ENCODE assay signal across 11 mouse cellular contexts in the genomic region with DNA sequence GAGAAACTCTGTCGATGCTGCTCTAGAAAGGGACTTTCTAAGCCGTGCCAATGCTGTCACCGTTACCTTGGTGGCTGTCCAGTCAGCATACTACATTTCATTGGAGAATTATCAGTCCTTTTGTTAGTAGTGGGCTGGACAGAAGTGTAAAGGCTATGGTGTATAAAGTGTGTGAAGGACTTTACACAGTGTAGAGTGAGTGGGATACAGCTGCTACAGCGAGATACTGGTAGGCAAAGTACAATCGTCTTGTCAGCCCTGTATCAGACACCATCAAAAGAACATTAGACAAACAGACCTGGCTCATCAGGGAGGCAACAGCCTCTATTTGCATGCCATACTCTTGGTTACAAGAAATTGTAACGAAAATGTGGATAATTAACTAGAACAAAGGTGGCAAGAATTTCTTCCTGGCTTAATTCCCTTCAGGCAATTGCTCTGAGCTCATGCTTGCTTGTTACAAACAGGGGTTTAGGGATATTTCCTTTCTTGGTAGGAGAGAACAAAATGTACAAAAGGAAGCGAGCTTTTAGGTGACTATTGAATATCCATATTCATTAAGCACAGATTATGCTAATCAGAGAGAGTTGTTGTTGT. TPM values are rescaled to one million over a fixed set of nuclear protein-coding genes. Genes with fewer than 3 reads are reported as not detected.
A peak's percentile ranks its signal among the peaks of the same experiment; 100 is the strongest.
DNase-seq lines count a peak whose midpoint lies in the region; ATAC-seq and TF ChIP-seq lines count a peak whose summit lies in the region.
"Had no signal": no experiment of that assay in that cellular context is flagged by ENCODE, and none has a peak within 500 bp of the region (broad histone marks: within the 10 kb centered on the region; RNA-seq: fewer than 3 reads in every experiment).

No protein-coding gene starts in this region.

- TF ChIP-seq POLR2A in kidney, adult 2 months (IDR thresholded peaks at IDR 0.05; ENCODE audit: low read depth, low read length), result no peak

- peaks cover 3% of the 10 kb centered on the region; the same call in 1 of the 2 replicates for H3K4me1 ChIP-seq in kidney, adult 2 months (ENCODE audit: control insufficient read depth, insufficient read depth, low read length)
- H3K4me1 ChIP-seq in neural tube, embryonic 14.5 days (ENCODE audit: control insufficient read depth, insufficient read depth, low read length), result no peaks in the 10 kb centered on the region
- H3K4me1 ChIP-seq in neural tube, embryonic 15.5 days, result peaks cover 15% of the 10 kb centered on the region
- H3K4me1 ChIP-seq in liver, embryonic 11.5 days (replicated peaks; ENCODE audit: control insufficient read depth, insufficient read depth, low read length), result no peaks in the 10 kb centered on the region

- H3K4me3 ChIP-seq in kidney, adult 2 months (ENCODE audit: insufficient read depth, low read depth, low read length), result no peak overlapping the region
- H3K4me3 ChIP-seq in neural tube, embryonic 14.5 days (ENCODE audit: low read depth, low read length), result no peak overlapping the region
- no peak overlapping the region for H3K4me3 ChIP-seq in neural tube, embryonic 15.5 days (replicated peaks)
- H3K4me3 ChIP-seq in liver, embryonic 11.5 days (ENCODE audit: low read depth, low read length), result no peak overlapping the region

- no peaks in the 10 kb centered on the region for H3K36me3 ChIP-seq in kidney, adult 2 months (ENCODE audit: control insufficient read depth, insufficient read depth, low read length)
- H3K36me3 ChIP-seq in neural tube, embryonic 14.5 days (ENCODE audit: control insufficient read depth, insufficient read depth, low read length), result no peaks in the 10 kb centered on the region
- peaks cover 7% of the 10 kb centered on the region; the same call in 1 of the 2 replicates for H3K36me3 ChIP-seq in neural tube, embryonic 15.5 days
- H3K36me3 ChIP-seq in liver, embryonic 11.5 days (ENCODE audit: control insufficient read depth, insufficient read depth, low read length), result no peaks in the 10 kb centered on the region

- H3K27ac ChIP-seq in kidney, adult 2 months (ENCODE audit: insufficient read depth, low read depth, low read length), result no peak overlapping the region
- H3K27ac ChIP-seq in neural tube, embryonic 14.5 days (ENCODE audit: low read depth, low read length), result no peak overlapping the region
- peak overlapping the region; percentile 30 for H3K27ac ChIP-seq in neural tube, embryonic 15.5 days (replicated peaks)
- no peak overlapping the region for H3K27ac ChIP-seq in liver, embryonic 11.5 days (ENCODE audit: low read depth, low read length)

- no peaks in the 10 kb centered on the region for H3K9me3 ChIP-seq in neural tube, embryonic 14.5 days (ENCODE audit: control insufficient read depth, low read length)
- H3K9me3 ChIP-seq in neural tube, embryonic 15.5 days (replicated peaks), result no peaks in the 10 kb centered on the region
- no peaks in the 10 kb centered on the region for H3K9me3 ChIP-seq in liver, embryonic 11.5 days (ENCODE audit: control insufficient read depth, low read length)

- no peak for TF ChIP-seq CTCF in kidney, adult 2 months (conservative IDR thresholded peaks at IDR 0.05; ENCODE audit: insufficient read depth, insufficient read length, low read depth, low read length)

- H3K9ac ChIP-seq in neural tube, embryonic 14.5 days (replicated peaks; ENCODE audit: low read depth, low read length), result no peak overlapping the region
- H3K9ac ChIP-seq in neural tube, embryonic 15.5 days (replicated peaks), result no peak overlapping the region
- H3K9ac ChIP-seq in liver, embryonic 11.5 days (ENCODE audit: low read depth, low read length), result no peak overlapping the region

- 46% methylated on average over 7 of the region's 7 CpGs for WGBS in kidney, adult 2 months
- WGBS in neural tube, embryonic 14.5 days, result 45% methylated on average over 7 of the region's 7 CpGs
- 51% methylated on average over 7 of the region's 7 CpGs for WGBS in neural tube, embryonic 15.5 days
- WGBS in liver, embryonic 11.5 days, result 63% methylated on average over 7 of the region's 7 CpGs

- no peak overlapping the region for H3K4me2 ChIP-seq in neural tube, embryonic 14.5 days (ENCODE audit: low read depth, low read length)
- H3K4me2 ChIP-seq in neural tube, embryonic 15.5 days, result no peak overlapping the region
- H3K4me2 ChIP-seq in liver, embryonic 11.5 days, result no peak overlapping the region

- ATAC-seq in neural tube, embryonic 14.5 days (ENCODE audit: low read depth), result peak; percentile 29; the same call in 1 of the 2 replicates
- no peak for ATAC-seq in neural tube, embryonic 15.5 days (ENCODE audit: low FRiP score)
- ATAC-seq in liver, embryonic 11.5 days (replicated peaks; ENCODE audit: low FRiP score), result no peak

- DNase-seq in adrenal gland, postnatal 14 days, result peak; percentile 34
- no peak for DNase-seq in adrenal gland, postnatal 10 days
- DNase-seq in kidney, adult 2 months, result peak; percentile 16
- no peak for DNase-seq in kidney, adult 18-20 months
- DNase-seq in neural tube, embryonic 10.5 days (ENCODE audit: extremely low spot score, low spot score), result no peak
- no peak for DNase-seq in liver, embryonic 11.5 days (ENCODE audit: low spot score)
- DNase-seq: cerebellum, adult 18-20 months; lung, postnatal 4 days had no signal

- no peaks in the 10 kb centered on the region for H3K27me3 ChIP-seq in kidney, adult 2 months (replicated peaks; ENCODE audit: control insufficient read depth, insufficient read depth, low read length)
- H3K27me3 ChIP-seq in neural tube, embryonic 14.5 days (ENCODE audit: control insufficient read depth, insufficient read depth, low read length), result no peaks in the 10 kb centered on the region
- no peaks in the 10 kb centered on the region for H3K27me3 ChIP-seq in neural tube, embryonic 15.5 days (replicated peaks)
- no peaks in the 10 kb centered on the region for H3K27me3 ChIP-seq in liver, embryonic 11.5 days (replicated peaks; ENCODE audit: control insufficient read depth, insufficient read depth, low read length)

RNA-seq across cellular contexts. Expression of gene Slc7a14, which starts 48.7 kb away (rescaled TPM):
- total RNA-seq in adrenal gland, postnatal 14 days (2021), result 4.2 and 5.4 TPM in 2 replicates
- 1 to 10 TPM; 4.5 to 7.8 TPM for total RNA-seq in adrenal gland, postnatal 10 days (2021)
- 0.07 and 0.13 TPM in 2 replicates for polyA plus RNA-seq in kidney, adult 2 months (2012; rRNA removed)
- 9.0 and 10.8 TPM in 2 replicates for polyA plus RNA-seq in neural tube, embryonic 14.5 days (2014; fragmentation: Nextera tagmentation; extraction: Ambion mirVana)
- polyA plus RNA-seq in neural tube, embryonic 15.5 days (2015; fragmentation: Nextera tagmentation; extraction: Ambion mirVana), result 7.2 and 7.4 TPM in 2 replicates
- 0.08 and 0.13 TPM in 2 replicates for polyA plus RNA-seq in liver, embryonic 11.5 days (2014; fragmentation: Nextera tagmentation; extraction: Ambion mirVana)
- total RNA-seq: common myeloid progenitor, adult 5-6 weeks had no signal

Comparison
In these comparisons a context has a peak if more than half of its experiments do, and no peak if none do; other contexts are left out.
1. DNase-seq: peak in adrenal gland, postnatal 14 days (single experiment) and kidney, adult 2 months (single experiment); none in adrenal gland, postnatal 10 days (single experiment), kidney, adult 18-20 months (single experiment), neural tube, embryonic 10.5 days (single experiment) and liver, embryonic 11.5 days (single experiment).